18 mouse cellular contexts compared by ENCODE assay signal in genomic region chr9:70069961-70070435, GRCm38 (mm10). TPM values are rescaled to one million over a fixed set of nuclear protein-coding genes. Genes with fewer than 3 reads are reported as not detected.
DNase-seq lines count a peak whose midpoint lies in the region; ATAC-seq and TF ChIP-seq lines count a peak whose summit lies in the region.
"Had no signal": no experiment of that assay in that cellular context is flagged by ENCODE, and none has a peak within 500 bp of the region (broad histone marks: within the 10 kb centered on the region; RNA-seq: fewer than 3 reads in every experiment).

No protein-coding gene starts in this region.

- H3K4me3 ChIP-seq in liver, adult 2 months (ENCODE audit: insufficient read depth, low read depth, low read length): no peak overlapping the region
- no peak overlapping the region for H3K4me3 ChIP-seq in liver, embryonic 11.5 days (ENCODE audit: low read depth, low read length)
- H3K4me3 ChIP-seq: neural tube, embryonic 13.5 days had no signal

- intact Hi-C loops in heart, postnatal 14 days (cut with DNase I): no loop called here

- no peak for ATAC-seq in liver, embryonic 11.5 days (replicated peaks; ENCODE audit: low FRiP score)
- ATAC-seq: forebrain, postnatal 0 days had no signal

- H3K4me1 ChIP-seq in liver, adult 2 months (ENCODE audit: control insufficient read depth, insufficient read depth, low read length): peaks cover 11% of the 10 kb centered on the region; the same call in 1 of the 2 replicates
- H3K4me1 ChIP-seq in liver, embryonic 11.5 days (replicated peaks; ENCODE audit: control insufficient read depth, insufficient read depth, low read length): no peaks in the 10 kb centered on the region
- H3K4me1 ChIP-seq: neural tube, embryonic 13.5 days had no signal

- no peak overlapping the region for H3K4me2 ChIP-seq in liver, embryonic 11.5 days
- H3K4me2 ChIP-seq: neural tube, embryonic 13.5 days had no signal

- DNase-seq in liver, adult 2 months (ENCODE audit: extremely low read depth, low read depth, low spot score): peak; percentile 72
- no peak for DNase-seq in liver, embryonic 11.5 days (ENCODE audit: low spot score)
- DNase-seq in retina, embryonic 14.5 days (ENCODE audit: low spot score): peak; percentile 38
- DNase-seq in retina, postnatal 1 day: no peak
- DNase-seq in heart, postnatal 14 days: peak; percentile 34 to 46
- no peak for DNase-seq in thymus, postnatal 4 days
- no peak for DNase-seq in spleen, postnatal 4 days (ENCODE audit: low spot score in 2 of 2)
- DNase-seq in right cerebral cortex, adult 2 months (ENCODE audit: low spot score in 2 of 2): no peak
- DNase-seq: forebrain, postnatal 0 days; kidney, adult 9 months; spleen, adult 18-20 months; thymus, postnatal 14 days had no signal

- no peak overlapping the region for H3K9ac ChIP-seq in liver, adult 2 months (ENCODE audit: low read depth, low read length)
- no peak overlapping the region for H3K9ac ChIP-seq in liver, embryonic 11.5 days (ENCODE audit: low read depth, low read length)
- H3K9ac ChIP-seq: forebrain, postnatal 0 days; neural tube, embryonic 13.5 days had no signal

- H3K36me3 ChIP-seq in liver, adult 2 months (ENCODE audit: control insufficient read depth, insufficient read depth, low read length): no peaks in the 10 kb centered on the region
- H3K36me3 ChIP-seq in liver, embryonic 11.5 days (ENCODE audit: control insufficient read depth, insufficient read depth, low read length): no peaks in the 10 kb centered on the region
- H3K36me3 ChIP-seq: neural tube, embryonic 13.5 days had no signal

- H3K27me3 ChIP-seq in liver, adult 2 months (ENCODE audit: control insufficient read depth, insufficient read depth, low read length): no peaks in the 10 kb centered on the region
- H3K27me3 ChIP-seq in liver, embryonic 11.5 days (replicated peaks; ENCODE audit: control insufficient read depth, insufficient read depth, low read length): no peaks in the 10 kb centered on the region
- H3K27me3 ChIP-seq: neural tube, embryonic 13.5 days had no signal

- H3K9me3 ChIP-seq in liver, embryonic 11.5 days (ENCODE audit: control insufficient read depth, low read length): no peaks in the 10 kb centered on the region
- H3K9me3 ChIP-seq: neural tube, embryonic 13.5 days had no signal

- H3K79me2 ChIP-seq in liver, adult 2 months (ENCODE audit: control insufficient read depth, insufficient read depth, low read length): no peaks in the 10 kb centered on the region

- WGBS in liver, adult 2 months: 10% methylated on average over 8 of the region's 8 CpGs
- WGBS in liver, embryonic 11.5 days: 66% methylated on average over 8 of the region's 8 CpGs

- no peak for TF ChIP-seq CTCF in liver, adult 2 months (IDR thresholded peaks at IDR 0.05; ENCODE audit: low read depth, low read length)

- no peak overlapping the region for H3K27ac ChIP-seq in liver, adult 2 months (replicated peaks; ENCODE audit: insufficient read depth, low read depth, low read length)
- no peak overlapping the region for H3K27ac ChIP-seq in liver, embryonic 11.5 days (ENCODE audit: low read depth, low read length)
- H3K27ac ChIP-seq: neural tube, embryonic 13.5 days had no signal

- TF ChIP-seq POLR2A in liver, adult 2 months (IDR thresholded peaks at IDR 0.05; ENCODE audit: extremely low read depth, insufficient read depth, low read length): no peak

RNA-seq across cellular contexts. Expression of gene Gcnt3, which starts 32.1 kb away (rescaled TPM):
- 0.07 and 0.09 TPM in 2 replicates for total RNA-seq in liver, adult 2 months (2014; rRNA removed)
- 0.02 TPM in 1 of 2 replicates, not detected in the other for polyA plus RNA-seq in liver, adult 2 months (2012; rRNA removed)
- polyA plus RNA-seq in liver, embryonic 11.5 days (2014; fragmentation: Nextera tagmentation; extraction: Ambion mirVana): not detected in 2 replicates
- not detected for total RNA-seq in heart, postnatal 14 days (2021)
- total RNA-seq: common myeloid progenitor, adult 5-6 weeks; forebrain, postnatal 0 days; layer of hippocampus, adult 8-10 months; megakaryocyte, adult 5-6 weeks had no signal
- polyA plus RNA-seq: forebrain, postnatal 0 days; heart, embryonic 14.5 days; limb, embryonic 11.5 days; neural tube, embryonic 13.5 days had no signal

RNA-seq across cellular contexts. Expression of gene Gtf2a2, which starts 57.6 kb away (rescaled TPM):
- 56.2 and 59.4 TPM in 2 replicates for total RNA-seq in liver, adult 2 months (2014; rRNA removed)
- polyA plus RNA-seq in liver, adult 2 months (2012; rRNA removed): 11.9 and 13.4 TPM in 2 replicates
- polyA plus RNA-seq in liver, embryonic 11.5 days (2014; fragmentation: Nextera tagmentation; extraction: Ambion mirVana): 225 and 249 TPM in 2 replicates
- 10 to 100 TPM; 59.4 to 65.2 TPM for total RNA-seq in heart, postnatal 14 days (2021)

Comparison
In these comparisons a context has a peak if more than half of its experiments do, and no peak if none do; other contexts are left out.
1. DNase-seq: peak in liver, adult 2 months (single experiment), retina, embryonic 14.5 days (single experiment) and heart, postnatal 14 days (2 of 2); none in liver, embryonic 11.5 days (single experiment), retina, postnatal 1 day (single experiment), thymus, postnatal 4 days (single experiment), spleen, postnatal 4 days (0 of 2) and right cerebral cortex, adult 2 months (0 of 2).